Mouse (Mus musculus): ENCODE data around the gene Tmtc3.

DNA sequence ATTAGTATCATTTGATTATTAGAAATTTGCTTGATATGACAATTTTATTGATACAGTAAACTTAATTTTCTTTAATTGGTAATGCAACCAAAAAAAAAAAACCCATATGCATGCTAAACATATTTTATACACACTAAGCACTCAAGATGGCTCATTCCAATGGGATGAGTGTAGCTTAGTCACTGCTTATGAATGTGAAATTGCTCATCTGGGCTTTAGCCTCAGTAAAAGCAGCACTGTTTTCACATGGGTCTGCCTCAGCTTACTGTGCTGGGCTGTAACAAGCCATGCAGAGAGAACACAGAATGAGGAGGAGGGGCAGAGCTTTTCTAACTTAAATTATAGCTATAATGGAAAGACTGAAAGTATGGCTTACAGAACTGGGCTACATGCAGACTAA, 26.6 kb downstream of the Tmtc3 start:
- TF ChIP-seq CTCF (IDR thresholded peaks at IDR 0.05; ENCODE audit: low read depth, low read length) (no peak), POLR2A (IDR thresholded peaks at IDR 0.05; ENCODE audit: extremely low read depth, insufficient read depth, low read length) (no peak)

Measured in liver, adult 2 months (tissue).